Mouse (Mus musculus) kidney, embryonic 15.5 days (tissue): ENCODE measurements around the gene Otud5. TPM values are rescaled to one million over a fixed set of nuclear protein-coding genes. Genes with fewer than 3 reads are reported as not detected.
A peak's percentile ranks its signal among the peaks of the same experiment; 100 is the strongest.
"Not testable (repeated sequence)": the region's sequence is repeated elsewhere in the genome, so short reads cannot be mapped to it uniquely, and the experiment has no call there.

Experiments used
- ATAC-seq: fragments of 200-750 bp; cut with Nextera tagmentation; replicated peaks from 2 replicates; pipeline ENCODE4 v1.8.0; 2017; ENCODE audit warnings: moderate TSS enrichment; ENCODE audit not compliant: low FRiP score
- H3K27ac ChIP-seq: fragments of 300-500 bp; sonication (generic); 2 replicates; pipeline ENCODE4 v1.5.1; 2015; ENCODE audit warnings: mild to moderate bottlenecking, inconsistent platforms
- H3K27me3 ChIP-seq: fragments of 300-500 bp; sonication (generic); 2 replicates; pipeline ENCODE4 v1.6.1; 2015; ENCODE audit warnings: inconsistent platforms
- H3K36me3 ChIP-seq: fragments of 300-500 bp; sonication (generic); 2 replicates; pipeline ENCODE4 v1.6.1; 2015; ENCODE audit warnings: inconsistent platforms
- H3K4me1 ChIP-seq: fragments of 300-500 bp; sonication (generic); 2 replicates; pipeline ENCODE4 v1.6.1; 2015; ENCODE audit warnings: inconsistent platforms
- H3K4me2 ChIP-seq: fragments of 300-500 bp; sonication (generic); 2 replicates; pipeline ENCODE4 v1.6.1; 2015; ENCODE audit warnings: moderate library complexity, mild to moderate bottlenecking, inconsistent platforms
- H3K4me3 ChIP-seq: fragments of 300-500 bp; sonication (generic); replicated peaks from 2 replicates; pipeline ENCODE4 v1.5.1; 2015; ENCODE audit warnings: mild to moderate bottlenecking, inconsistent platforms
- H3K9ac ChIP-seq: fragments of 300-500 bp; sonication (generic); 2 replicates; pipeline ENCODE4 v1.6.1; 2015; ENCODE audit warnings: mild to moderate bottlenecking, inconsistent platforms
- H3K9me3 ChIP-seq: fragments of 300-500 bp; sonication (generic); replicated peaks from 2 replicates; pipeline ENCODE4 v1.6.1; 2016; ENCODE audit warnings: inconsistent platforms
- WGBS: fragments of 180-500 bp; shearing (Covaris S2); methylation state at CpG from one replicate; pipeline ENCODE4 v1.1.7; 2015; ENCODE audit warnings: mixed read lengths; 5-methylcytosine and 5-hydroxymethylcytosine counted together
- polyA plus RNA-seq: library from polyadenylated mRNA; unstranded; fragments of >200 nt; fragmentation: Nextera tagmentation; extraction: Ambion mirVana; gene quantifications from 2 replicates; pipeline ENCODE4 v1.2.1, GENCODE M21; 2015

Gene Otud5
- polyA plus RNA-seq, 1 experiment from 2014 or later, result 44.8 TPM

DNA sequence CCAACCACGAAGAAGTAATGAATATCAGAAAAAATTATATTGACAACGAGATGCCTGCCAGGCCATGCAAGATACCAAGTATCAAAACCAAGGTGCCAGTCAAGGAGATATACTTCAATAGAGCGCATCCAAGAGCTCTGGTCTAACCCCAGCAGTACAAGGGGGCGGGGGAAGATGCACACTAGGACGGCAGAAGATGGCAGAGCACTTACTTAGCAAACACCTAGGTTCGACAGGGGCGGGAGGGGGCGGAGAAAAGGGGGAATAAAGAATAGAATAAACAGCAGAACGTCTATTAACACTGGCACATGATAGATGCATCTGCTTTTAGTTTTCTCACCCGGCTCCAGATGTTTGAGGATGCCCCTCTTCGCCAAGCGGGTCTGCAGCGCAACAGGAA, 57.0 kb downstream of the Otud5 start:
- Histone ChIP-seq H3K4me1 (0 out of 2 replicates have a peak, but pooled peaks cover 9% of the 10 kb centered on the region), H3K4me2 (peak overlapping the region; percentile 58), H3K4me3 (peak overlapping the region; percentile 67), H3K36me3 (peaks cover 26% of the 10 kb centered on the region), H3K27ac (peak overlapping the region; percentile 88; the same call in 1 of the 2 replicates), H3K9me3 (no peaks in the 10 kb centered on the region), H3K9ac (peak overlapping the region; percentile 50), H3K27me3 (no peaks in the 10 kb centered on the region)
- WGBS, result 32% methylated on average over 13 of the region's 13 CpGs
- ATAC-seq, result no peak

DNA sequence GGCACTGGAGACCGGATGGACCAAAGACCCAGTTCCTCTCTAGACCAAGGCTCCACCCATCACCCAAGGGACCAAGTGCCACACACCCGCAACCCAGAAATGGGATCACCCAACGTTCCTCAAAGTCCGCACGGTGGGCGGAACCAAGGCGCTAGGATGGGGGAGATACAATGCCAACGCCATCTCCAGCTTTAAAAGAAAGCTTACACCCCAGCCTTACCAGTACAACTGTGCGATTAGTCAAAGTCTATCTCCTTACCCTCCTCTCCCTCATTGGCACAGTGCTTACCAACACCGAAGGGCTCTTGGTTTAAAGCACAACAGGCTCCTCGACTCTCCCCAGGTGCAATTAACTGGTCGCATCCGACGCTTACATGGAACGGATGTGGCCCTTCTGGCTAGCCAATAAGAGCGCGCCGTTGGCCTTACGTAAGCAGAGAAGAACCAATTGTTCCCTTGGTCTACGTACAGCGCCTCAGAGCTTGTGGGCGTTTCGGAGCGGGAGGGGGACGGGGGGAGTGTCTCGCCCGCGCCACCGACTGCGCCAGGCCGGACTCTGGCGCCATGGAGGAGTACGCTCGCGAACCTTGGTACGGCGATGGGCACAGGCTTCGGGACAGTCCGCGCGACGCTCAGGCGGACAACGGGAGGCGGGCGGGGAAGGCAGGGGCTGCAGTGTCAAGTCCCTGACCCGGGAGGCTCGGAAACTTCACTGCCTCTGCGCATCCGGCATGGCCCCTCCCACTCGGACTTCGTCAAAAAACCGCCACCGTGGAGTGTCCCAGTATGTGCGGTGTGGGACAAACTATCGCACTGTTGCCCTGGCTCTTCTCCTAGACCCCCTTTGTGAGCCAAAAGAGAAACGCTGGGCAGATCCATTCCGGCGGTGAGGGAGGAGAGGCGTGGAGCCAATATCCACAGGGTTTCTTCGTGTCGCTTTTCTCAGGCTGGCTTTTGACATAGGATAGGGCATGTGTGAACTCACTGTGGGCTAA, 58.0 kb downstream of the Otud5 start, which contains the start of the genes Pqbp1 and Timm17b:
Gene Pqbp1 (minus strand): TSS at position 390 of the 995 bp plus-strand sequence.
Gene Timm17b (plus strand): TSS at position 478 of the 995 bp plus-strand sequence.
- no peaks in the 10 kb centered on the region for H3K9me3 ChIP-seq
- peak within 1 kb of the TSS; percentile 67 for H3K4me3 ChIP-seq
- H3K27ac ChIP-seq, result peak within 1 kb of the TSS; percentile 88
- H3K9ac ChIP-seq, result peak within 1 kb of the TSS; percentile 50
- peak within 1 kb of the TSS; percentile 58 for H3K4me2 ChIP-seq
- 21% methylated on average over 62 of the region's 62 CpGs for WGBS
- no peaks in the 10 kb centered on the region for H3K27me3 ChIP-seq
- peak; percentile 99 for ATAC-seq
- H3K36me3 ChIP-seq, result peaks cover 27% of the 10 kb centered on the region
- 0 out of 2 replicates have a peak, but pooled peaks cover 9% of the 10 kb centered on the region for H3K4me1 ChIP-seq

DNA sequence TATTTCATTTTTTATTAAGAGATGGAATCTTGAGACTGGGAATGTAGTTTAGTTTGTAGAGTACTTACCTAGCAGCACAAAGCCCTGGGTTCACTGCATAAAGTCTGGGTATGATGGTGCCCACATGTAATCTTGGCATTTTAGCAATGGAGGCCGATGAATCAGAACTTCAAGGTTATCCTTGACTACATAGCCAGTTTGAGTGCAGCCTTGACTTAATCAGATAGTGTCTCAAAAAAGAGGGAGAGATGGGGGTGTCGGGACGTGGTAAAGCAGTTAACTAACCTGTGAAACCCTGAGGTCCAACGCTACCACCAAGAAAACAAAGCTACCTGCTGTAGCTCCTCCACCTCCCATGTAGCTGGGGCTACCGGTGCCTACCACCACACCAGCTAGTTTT, 63.3 kb downstream of the Otud5 start:
- Histone ChIP-seq H3K4me1 (0 out of 2 replicates have a peak, but pooled peaks cover 3% of the 10 kb centered on the region), H3K4me3 (no peak overlapping the region), H3K4me2 (no peak overlapping the region), H3K36me3 (peaks cover 27% of the 10 kb centered on the region), H3K27me3 (no peaks in the 10 kb centered on the region), H3K9ac (no peak overlapping the region), H3K9me3 (no peaks in the 10 kb centered on the region), H3K27ac (no peak overlapping the region)
- no peak for ATAC-seq
- 94% methylated on average over 5 of the region's 5 CpGs for WGBS

DNA sequence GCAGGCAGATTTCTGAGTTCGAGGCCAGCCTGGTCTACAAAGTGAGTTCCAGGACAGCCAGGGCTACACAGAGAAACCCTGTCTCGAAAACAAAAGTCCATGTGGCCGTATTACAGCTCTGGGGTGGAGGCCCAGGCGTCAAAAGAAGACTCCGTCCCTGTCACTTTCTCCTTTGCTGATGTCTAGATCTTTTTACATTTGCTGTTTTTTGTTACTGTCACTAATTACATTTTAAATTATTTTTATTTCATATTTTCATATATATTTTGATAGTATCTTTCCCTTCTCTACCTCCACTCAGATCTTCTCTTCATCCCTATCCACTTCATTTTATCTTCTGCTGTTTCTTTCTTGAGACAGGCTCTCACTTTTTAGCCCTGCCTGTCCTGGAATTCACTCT, 66.6 kb downstream of the Otud5 start, which contains the start of gene Gm10491:
Gene Gm10491 (minus strand): TSS at position 101 of the 400 bp plus-strand sequence.
- 85% methylated on average over 5 of the region's 5 CpGs for WGBS
- Histone ChIP-seq H3K9me3 (no peaks in the 10 kb centered on the region), H3K4me3 (no peak within 1 kb of the TSS), H3K4me1 (no peaks in the 10 kb centered on the region), H3K9ac (no peak within 1 kb of the TSS), H3K27ac (no peak within 1 kb of the TSS), H3K4me2 (no peak within 1 kb of the TSS), H3K36me3 (peaks cover 27% of the 10 kb centered on the region), H3K27me3 (no peaks in the 10 kb centered on the region)
- ATAC-seq, result no peak

DNA sequence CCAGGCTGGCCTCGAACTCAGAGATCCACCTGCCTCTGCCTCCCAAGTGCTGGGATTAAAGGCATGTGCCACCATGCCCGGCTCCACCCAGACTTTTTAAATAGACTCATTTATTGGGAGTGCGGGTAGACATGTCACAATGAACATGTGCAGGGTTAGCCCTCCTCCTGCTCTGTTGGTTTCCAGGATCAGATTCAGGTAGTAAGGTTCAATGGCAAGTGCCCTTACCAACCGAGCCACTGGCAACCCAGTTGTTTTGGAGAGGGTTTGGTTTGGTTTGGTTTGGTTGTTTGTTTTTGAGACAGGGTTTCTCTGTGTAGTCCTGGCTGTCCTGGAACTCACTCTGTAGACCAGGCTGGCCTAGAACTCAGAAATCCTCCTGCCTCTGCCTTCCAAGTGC, 68.1 kb downstream of the Otud5 start, which contains the start of gene Gm10490:
Gene Gm10490 (plus strand): TSS at position 301 of the 400 bp plus-strand sequence.
- not testable (repeated sequence) for H3K9me3 ChIP-seq, H3K27ac ChIP-seq, H3K4me3 ChIP-seq, H3K4me1 ChIP-seq, H3K4me2 ChIP-seq, H3K27me3 ChIP-seq, ATAC-seq, H3K9ac ChIP-seq
- WGBS, result 91% methylated on average over 4 of the region's 4 CpGs
- H3K36me3 ChIP-seq, result peaks cover 19% of the 10 kb centered on the region

DNA sequence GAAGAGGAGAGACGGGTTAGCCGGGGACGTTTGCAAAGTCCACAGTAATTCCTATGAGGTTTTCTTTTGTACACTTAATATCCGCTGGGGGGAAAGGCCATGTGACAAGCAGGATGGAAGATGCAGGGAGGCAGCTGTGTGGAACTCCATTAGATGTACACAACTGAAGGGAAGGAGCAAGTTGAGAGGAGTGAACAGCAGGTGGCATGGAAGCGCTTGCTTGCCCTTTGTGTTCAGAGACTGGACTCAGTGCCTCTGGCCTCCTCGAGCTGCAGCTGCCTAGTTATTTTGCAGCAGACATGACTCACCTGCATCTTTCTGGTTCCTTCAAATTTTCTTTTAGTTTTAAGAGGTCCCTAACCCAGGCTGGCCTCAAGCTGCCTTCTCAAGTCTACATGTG, 69.3 kb downstream of the Otud5 start:
- no peak for ATAC-seq

DNA sequence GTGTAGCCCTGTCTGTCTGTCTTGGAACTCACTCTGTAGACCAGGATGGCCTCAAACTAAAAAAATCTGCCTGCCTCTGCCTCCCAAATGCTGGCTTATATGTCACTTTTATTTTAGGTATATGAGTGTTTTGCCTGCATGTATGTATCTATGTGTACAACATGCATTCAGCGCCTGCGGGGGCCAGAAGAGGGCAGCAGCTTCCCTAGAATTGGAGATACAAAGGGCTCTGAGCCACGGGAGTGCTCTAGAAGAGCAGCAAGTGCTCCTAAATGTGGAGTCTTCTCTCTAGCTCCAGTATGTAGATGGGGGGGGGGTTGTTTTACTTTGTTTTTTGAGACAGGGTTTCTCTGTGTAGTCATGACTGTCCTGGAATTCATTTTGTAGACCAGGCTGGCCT, 74.5 kb downstream of the Otud5 start:
- 23% methylated on average over 3 of the region's 3 CpGs for WGBS
- not testable (repeated sequence) for ATAC-seq

More for the DNA sequence above, 69.3 kb downstream of the Otud5 start:
- no peak overlapping the region for H3K4me3 ChIP-seq
- 53% methylated on average over 6 of the region's 6 CpGs for WGBS
- H3K27me3 ChIP-seq, result no peaks in the 10 kb centered on the region
- no peak overlapping the region for H3K27ac ChIP-seq
- H3K4me2 ChIP-seq, result no peak overlapping the region
- H3K9me3 ChIP-seq, result no peaks in the 10 kb centered on the region
- H3K9ac ChIP-seq, result no peak overlapping the region
- peaks cover 17% of the 10 kb centered on the region for H3K36me3 ChIP-seq
- H3K4me1 ChIP-seq, result no peaks in the 10 kb centered on the region

DNA sequence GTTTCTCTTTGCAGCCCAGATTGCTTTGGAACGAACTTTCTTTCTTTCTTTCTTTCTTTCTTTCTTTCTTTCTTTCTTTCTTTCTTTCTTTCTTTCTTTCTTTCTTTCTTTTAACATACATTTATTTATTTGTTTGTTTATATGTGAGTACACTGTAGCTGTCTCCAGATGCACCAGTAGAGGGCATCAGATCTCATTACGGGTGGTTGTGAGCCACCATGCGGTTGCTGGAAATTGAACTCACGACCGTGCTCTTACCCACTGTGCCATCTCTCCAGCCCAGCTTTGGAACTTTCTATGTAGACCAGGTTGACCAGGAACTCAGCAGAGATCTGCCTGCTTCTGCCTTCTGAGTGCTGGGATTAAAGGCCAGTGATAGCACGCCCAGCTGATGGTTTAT, 76.8 kb downstream of the Otud5 start:
- 76% methylated on average over 6 of the region's 6 CpGs for WGBS
- not testable (repeated sequence) for H3K4me3 ChIP-seq, H3K9ac ChIP-seq, H3K36me3 ChIP-seq, H3K27ac ChIP-seq, H3K4me2 ChIP-seq, ATAC-seq, H3K4me1 ChIP-seq, H3K9me3 ChIP-seq
- H3K27me3 ChIP-seq, result peaks cover 47% of the 10 kb centered on the region

More for the DNA sequence above, 74.5 kb downstream of the Otud5 start:
- H3K9ac ChIP-seq, H3K4me1 ChIP-seq, H3K36me3 ChIP-seq, H3K9me3 ChIP-seq, H3K27ac ChIP-seq, H3K4me3 ChIP-seq, H3K4me2 ChIP-seq: not testable (repeated sequence)
- peaks cover 24% of the 10 kb centered on the region for H3K27me3 ChIP-seq

DNA sequence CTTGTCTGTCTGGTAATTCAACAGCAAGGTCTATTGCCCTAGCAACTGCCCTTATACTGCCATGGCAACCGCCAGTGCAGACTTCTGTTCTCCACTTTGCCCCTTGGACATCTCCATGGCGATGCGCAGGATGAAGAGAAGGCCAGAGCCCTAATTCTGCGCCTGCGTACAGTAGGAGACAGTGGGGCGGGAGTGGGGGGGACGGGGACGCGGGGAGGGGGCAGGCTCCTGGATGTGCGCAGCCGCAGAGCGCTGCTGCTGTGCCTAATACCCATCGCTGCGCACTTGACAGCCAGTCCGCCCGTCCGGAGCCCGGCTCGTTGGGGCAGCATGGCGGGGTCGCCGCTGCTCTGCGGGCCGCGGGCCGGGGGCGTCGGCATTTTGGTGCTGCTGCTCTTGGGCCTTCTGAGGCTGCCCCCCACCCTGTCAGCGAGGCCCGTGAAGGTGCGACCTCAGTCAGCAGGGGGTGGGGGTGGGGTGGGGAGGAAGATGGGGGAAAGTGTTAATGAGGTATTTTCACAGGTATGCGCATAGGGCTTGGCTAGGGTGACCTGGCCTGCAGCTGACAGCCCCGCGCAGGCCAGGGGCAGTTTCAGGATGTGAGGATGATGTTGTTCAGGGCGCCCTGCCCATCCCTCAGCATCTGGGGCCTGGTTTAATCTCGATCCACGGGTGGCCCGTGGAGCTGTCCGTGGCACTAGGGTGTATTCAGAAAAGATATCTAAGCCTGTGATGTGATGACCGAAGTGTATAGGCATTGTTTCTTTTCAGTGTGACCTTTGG, 78.6 kb downstream of the Otud5 start, which contains the start of gene Pcsk1n:
Gene Pcsk1n (plus strand): TSS at position 222 of the 783 bp plus-strand sequence.
- Histone ChIP-seq H3K27ac (no peak within 1 kb of the TSS), H3K9me3 (no peaks in the 10 kb centered on the region), H3K4me1 (peaks cover 6% of the 10 kb centered on the region; the same call in 1 of the 2 replicates), H3K36me3 (no peaks in the 10 kb centered on the region), H3K4me3 (peak within 1 kb of the TSS; percentile 21; the same call in 1 of the 2 replicates), H3K4me2 (peak within 1 kb of the TSS; percentile 48), H3K27me3 (peaks cover 65% of the 10 kb centered on the region), H3K9ac (no peak within 1 kb of the TSS)
- WGBS, result 18% methylated on average over 31 of the region's 40 CpGs
- peak; percentile 43; the same call in 1 of the 2 replicates for ATAC-seq

DNA sequence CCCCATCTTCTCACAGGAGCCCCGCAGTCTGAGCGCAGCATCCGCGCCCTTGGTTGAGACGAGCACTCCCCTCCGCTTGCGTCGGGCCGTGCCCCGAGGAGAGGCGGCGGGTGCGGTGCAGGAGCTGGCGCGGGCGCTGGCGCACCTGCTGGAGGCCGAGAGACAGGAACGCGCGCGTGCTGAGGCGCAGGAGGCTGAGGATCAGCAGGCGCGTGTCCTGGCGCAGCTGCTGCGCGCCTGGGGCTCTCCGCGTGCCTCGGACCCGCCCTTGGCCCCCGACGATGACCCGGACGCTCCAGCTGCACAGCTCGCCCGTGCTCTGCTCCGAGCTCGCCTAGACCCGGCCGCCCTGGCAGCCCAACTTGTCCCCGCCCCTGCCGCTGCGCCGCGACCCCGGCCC, 80.9 kb downstream of the Otud5 start:
- no peak for ATAC-seq
- WGBS, result 13% methylated on average over 48 of the region's 48 CpGs
- H3K36me3 ChIP-seq, result no peaks in the 10 kb centered on the region
- peaks cover 83% of the 10 kb centered on the region for H3K27me3 ChIP-seq
- H3K4me2 ChIP-seq, result peak overlapping the region; percentile 55
- H3K27ac ChIP-seq, result no peak overlapping the region
- peak overlapping the region; percentile 30 for H3K4me3 ChIP-seq
- H3K4me1 ChIP-seq, result peaks cover 6% of the 10 kb centered on the region; the same call in 1 of the 2 replicates
- H3K9ac ChIP-seq, result no peak overlapping the region
- no peaks in the 10 kb centered on the region for H3K9me3 ChIP-seq
